Mouse (Mus musculus): ENCODE measurements around the gene Fam19a2.

The Fam19a2 gene

DNA sequence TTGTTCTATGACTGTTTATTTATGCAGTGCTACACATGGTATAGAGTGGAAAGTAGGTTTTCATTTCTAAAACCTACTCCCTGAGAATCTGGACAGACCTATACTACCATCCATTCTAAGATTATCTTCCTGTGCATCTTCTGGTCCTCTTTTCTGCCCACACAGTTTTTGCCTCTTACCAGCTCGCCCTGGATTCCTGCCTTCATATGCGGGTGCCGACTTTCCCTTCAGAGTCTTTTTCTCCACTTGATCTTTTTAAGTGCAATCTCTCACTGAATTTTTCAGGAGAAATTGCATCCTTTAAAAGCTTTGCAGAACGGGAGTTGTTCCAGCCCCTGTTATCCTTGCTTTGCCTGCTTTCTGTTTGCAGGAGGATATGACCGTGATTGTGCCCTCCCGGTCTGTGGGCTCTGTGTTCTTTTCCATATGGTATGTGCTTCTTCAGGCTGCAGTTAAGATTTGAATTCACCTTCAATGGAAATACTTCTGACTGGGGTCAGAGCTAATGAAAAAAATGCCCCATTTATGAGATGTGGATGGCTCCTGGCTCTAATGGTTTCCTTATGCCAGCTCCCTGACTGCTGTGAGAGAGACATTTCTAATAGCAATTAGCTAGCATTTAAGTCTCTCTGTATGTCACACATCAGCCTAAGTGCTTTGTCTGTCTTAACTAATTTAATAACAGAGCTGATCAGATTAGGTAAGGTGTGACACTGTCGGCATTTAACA, 308.7 kb downstream of the Fam19a2 start:
- no peak for DNase-seq

DNA sequence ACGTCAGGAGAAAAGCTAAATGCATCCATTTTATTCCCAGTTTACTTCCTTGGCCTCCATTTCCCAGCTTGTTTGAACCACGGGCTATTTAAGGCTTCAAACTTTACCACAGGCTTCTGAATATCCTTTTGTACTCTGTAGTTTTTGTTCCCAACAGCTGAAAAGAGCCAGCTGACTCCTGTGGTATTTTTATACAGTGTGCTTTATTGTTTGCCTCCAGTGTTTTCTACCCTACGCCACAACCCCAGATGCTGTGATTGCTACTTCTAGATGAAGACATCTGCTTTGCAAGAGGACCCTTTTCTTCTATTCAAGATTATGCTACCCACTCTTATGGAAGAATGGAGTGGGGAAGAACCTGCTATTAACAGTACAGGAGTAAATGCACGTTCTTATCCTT, 314.0 kb downstream of the Fam19a2 start:
- no peak for DNase-seq

DNA sequence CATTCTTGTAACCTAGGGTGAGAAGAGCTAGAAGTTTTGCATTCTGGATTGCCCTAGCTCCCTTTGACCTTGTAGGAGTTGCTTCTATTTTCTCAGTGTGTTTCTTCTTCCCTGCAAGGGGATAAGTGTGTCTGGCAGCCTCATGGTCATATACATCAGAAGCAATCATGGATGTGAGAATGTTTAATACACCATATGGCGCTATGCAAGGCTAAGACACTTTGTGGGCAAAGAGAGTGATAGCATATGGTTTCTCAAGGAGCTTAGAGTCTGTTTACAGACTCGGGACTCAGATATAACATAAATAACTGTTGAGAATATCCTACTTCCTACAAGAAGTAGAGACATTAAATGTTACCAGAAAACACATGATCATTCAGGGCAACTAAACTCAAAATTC, 315.2 kb downstream of the Fam19a2 start:
- no peak for DNase-seq

DNA sequence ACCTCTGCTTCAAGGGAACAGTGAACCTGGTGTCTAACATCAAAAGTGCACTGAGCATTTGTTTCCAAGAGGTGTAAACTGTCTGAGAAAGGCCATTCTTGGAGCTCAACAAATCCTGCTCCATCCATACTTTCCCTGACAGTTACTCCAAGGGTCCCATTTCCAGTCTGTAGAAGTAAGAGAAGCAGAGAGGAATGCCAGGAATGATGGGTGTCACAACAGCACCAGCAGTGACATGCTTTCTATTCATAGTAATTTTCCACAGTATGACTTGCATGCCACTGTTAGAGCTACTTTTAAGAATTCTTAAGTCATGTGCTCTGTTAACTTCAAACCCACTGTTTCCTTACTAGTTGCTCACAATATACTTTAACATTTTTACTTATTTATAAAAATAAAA, 331.2 kb downstream of the Fam19a2 start:
- DNase-seq, result no peak

DNA sequence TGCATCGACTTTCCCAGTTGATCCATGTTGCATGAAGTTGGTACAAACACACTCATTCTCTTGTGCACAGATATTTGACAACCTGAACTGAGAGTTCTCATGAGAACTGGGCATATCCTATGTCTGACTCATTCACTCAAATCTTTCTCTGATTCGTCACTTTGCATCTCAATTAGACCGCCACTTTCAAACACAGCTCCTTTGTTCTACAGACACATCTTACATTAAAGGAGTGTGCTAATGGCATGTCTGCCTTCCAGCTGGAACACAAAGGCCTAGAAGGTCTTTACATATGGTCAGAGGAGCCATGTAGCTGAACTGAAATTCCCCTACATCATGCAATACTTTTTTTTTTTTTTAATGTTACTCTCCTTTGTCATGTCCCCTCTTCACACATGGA, 333.3 kb downstream of the Fam19a2 start:
- DNase-seq, result no peak

DNA sequence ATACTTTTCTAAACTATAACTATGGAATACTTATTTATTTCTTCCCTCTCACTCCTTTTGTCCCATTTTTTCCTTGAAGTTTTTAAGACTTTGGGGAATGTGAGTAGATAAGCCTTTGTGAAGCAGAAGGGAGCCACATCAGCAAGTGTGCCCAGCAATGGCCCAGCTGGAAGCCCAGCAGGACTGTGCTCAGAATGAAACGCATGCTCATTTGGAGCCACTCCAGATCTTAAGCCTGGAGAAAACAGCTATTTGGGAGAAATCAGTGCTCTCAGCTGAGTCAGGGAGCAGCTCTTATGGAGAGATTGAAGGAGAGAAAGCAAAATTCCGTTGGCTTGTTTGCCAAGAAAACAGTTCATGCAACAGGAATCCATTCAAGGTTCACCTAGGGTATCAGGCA, 341.9 kb downstream of the Fam19a2 start:
- no peak for DNase-seq

DNA sequence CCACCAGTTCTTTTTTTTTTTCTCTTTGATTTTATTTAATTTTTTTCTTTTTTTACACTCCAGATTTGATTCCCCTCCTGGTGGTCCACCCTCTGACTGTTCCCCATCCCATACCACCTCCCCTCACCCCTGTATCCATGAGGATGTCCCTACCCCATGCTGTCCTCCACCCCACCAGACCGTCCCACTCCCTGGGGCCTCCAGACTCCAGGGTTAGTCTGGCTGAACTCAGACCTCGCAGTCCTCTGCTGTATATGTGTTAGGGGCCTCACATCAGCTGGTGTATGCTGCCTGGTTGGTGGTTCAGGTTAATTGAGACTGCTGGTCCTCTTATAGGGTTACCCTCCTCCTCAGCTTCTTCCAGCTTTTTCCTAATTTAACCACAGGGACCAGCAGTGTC, 362.9 kb downstream of the Fam19a2 start:
- DNase-seq, result no peak

DNA sequence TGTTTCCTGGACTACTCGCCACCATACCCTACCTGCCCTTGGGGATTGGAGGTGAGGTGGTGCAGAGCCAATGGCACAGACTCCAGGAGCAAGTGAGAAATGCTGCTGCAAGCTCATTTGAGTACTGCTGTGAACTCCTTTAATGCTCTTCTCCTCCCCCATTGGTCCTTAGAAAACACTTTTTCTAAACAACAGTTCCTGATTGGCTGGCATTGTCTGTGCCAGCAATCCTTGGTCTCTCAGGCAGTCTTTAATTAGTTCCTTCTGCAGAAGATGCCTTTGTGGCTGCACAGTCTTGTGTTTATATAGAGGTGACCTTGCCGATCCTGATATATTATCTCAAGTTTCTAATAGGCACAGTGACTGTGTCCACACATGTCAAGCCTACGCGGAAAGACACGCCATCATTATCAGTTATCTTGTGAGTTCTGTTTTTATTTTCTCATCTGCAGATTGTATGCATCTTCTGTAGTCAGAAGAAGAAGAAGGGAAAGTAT, 365.5 kb downstream of the Fam19a2 start:
- DNase-seq, result no peak

DNA sequence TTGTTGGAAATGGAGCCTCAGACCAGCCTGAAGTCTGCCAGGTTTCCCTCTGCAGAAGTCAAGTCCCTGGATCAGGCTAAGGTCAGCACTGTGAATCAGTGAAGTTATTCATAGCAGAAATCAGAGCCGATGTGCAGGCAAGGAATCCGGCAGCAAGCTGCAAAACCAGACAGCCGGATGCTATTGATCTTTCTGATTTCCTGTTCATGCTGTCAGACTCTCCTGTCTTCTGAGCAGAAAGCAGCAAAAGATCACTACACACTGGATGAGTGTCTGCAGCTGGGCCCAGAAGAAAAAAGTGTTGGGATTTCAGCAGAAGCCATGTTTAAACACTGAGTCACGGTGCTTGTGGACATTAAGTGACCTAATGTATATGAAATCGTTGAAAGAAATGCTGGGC, 368.2 kb downstream of the Fam19a2 start:
- no peak for DNase-seq

DNA sequence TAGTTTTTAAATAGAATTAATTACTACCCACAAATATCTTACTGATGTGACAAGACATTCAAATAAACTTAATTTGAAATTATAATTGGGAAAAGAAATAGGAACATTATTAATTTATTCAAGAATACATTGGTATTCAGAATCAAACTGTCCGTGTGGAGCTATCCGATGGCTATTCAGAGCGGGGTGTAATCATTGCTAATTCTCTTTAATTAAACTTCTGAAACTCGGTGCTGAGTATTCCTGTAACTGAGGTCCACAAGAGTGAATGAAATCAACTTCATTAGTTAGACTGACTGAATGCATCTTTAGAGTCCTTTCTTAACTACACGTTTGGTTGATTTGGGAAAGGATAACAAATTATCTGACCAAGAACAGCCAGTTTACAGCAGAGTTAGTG, 372.9 kb downstream of the Fam19a2 start:
- DNase-seq, result no peak

DNA sequence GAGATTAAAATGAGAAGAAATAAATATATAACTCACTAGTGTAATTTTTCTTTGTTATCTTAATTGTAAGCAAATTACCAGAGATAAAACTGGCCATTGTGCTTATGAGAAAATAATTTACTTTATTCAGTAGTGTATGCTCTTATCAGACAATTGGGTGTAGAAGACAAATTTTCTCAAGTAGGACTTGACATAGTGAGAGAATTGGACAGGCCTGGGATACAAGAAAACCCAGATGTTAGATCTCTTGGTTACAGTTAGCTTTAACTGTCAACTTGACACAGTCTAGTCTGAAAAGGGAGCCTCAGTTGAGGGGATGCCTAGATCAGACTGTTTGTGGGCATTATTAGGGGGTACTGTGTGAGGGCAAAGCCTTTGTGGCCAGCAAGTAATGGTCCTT, 373.7 kb downstream of the Fam19a2 start:
- no peak for DNase-seq

DNA sequence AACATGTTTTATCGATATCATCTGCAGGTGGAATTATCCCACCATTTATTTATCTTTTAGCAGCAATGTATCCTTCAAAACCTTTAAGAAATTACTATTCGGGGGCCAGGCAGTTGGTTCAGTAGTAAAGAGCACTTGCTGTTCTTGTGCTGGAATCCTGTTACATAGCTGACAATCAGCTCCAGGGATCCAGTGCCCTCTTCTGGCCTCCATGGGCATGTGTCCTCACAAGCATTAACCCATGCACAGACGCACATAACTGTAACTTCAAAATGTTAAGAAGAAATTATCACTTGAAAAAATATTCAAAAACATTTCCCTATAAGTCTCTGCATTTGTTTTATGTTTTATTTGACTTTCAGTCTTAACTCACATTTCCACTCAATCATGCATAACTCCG, 381.8 kb downstream of the Fam19a2 start:
- DNase-seq, result no peak

DNA sequence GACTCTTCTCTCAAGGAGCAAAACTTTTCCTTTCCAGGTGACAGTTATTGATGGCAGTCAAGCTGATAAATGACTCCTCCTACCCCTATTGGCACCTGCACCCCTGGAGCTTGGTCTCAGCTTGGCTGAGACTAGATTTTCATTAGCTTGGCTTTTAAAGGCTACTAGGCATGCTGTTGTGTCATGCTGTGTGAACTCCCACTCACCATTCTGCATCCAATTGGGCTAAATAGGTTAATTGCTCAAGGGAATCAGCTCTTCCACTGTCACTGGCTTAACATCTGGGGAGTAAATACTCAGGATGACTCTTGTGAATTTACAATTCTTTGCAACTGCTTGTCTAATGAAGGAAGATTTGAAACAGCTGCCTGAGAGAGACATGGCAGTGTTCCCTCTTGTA, 407.4 kb downstream of the Fam19a2 start:
- DNase-seq, result no peak

DNA sequence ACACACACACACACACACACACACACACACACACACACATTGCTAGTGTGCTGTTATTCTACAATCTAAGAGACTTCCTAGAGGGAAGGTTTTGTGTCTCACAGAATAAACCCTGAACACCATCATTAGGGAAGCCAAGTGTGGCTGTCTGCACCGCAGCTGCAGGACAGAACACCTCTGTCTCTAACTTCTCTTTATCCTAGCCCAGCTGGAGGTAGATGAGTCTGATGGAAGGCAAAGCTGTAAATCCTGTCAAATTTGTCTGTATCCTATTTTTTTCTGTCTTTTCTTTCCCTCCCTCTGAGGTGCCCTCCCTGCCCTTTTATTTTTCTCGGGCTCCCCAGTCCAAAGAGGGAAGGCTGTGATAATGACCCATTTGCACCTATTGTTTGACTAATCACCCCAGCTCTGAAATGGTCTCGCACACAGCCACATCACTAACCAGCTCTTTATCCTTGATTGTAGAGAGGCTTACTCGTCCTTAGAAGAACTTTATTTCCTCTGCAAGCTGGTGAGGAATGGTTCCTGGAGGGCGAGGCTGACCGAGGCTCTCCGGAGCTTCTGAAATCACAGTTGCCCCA, 414.6 kb downstream of the Fam19a2 start:
- DNase-seq, result no peak

DNA sequence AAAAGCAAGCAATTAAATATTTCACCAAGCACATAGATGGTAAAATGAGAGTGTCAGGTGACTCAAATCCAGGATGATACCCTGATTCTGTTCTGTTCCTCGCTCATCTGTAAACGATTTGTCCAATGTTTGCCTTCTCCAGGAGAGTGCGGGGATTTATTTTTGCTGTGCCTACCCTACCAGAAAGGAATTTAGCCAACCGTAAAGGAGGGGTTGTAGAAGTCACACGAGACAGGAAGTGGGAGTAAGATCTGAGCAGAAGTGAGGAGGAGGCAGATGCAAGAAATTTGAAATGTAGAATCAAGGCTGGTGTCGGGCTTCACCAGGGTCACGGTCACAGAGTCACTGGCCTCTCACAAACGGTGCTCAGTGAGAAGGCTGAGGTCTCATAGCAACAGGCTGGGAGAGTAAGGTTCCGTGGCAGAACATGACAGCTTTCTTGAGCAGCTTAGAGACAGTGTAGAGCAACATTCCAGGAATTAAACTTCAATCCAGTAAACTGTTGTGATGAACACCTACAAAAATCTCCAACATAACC, 419.0 kb downstream of the Fam19a2 start:
- no peak for DNase-seq

DNA sequence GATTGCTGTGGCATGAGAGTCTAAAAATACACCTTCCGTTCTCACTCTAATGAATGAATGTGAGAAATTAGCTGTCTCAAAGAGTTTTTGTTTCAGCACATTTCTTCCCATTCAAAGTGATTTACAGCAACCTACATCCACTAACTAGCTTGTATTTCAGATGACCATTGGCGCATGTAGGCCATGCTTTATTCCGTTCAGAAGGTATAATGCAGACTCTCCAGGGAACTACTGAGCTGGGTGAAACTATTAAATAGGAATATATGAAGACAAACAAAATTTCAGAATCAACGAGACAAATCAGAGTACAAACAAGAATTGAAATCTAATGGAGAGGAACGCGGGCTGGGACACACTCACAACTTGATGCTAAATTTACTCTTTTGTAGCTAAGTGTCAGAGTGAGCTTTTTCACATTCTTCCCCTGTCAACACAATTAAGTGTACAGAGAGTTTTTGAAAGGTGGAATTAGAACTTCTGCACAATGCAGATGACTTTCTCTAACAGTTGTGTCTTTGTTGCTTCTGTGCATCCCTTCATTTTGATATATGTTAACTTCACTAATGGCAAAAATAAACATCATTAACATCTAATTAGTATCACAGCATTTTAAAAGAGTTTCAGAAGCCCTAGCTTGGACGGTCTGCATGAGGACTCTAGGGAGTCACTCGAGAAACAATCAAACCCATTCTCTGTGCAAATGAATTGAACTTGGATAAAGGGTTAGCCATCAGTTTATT, 428.6 kb downstream of the Fam19a2 start:
- DNase-seq, result no peak

DNA sequence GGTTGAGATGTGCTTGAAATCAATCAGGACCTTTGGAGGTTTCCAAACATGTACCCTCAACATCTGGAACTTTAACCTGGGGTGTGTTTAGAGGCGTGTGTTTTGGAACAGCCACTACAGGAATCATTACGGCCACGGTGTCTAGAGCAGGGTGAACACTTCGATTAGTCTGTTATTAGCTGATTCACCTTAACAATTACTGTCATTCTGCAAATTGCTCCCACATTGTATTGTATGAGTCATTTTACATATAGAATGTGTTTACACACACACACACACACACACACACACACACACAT, 429.1 kb downstream of the Fam19a2 start:
- no peak for DNase-seq

DNA sequence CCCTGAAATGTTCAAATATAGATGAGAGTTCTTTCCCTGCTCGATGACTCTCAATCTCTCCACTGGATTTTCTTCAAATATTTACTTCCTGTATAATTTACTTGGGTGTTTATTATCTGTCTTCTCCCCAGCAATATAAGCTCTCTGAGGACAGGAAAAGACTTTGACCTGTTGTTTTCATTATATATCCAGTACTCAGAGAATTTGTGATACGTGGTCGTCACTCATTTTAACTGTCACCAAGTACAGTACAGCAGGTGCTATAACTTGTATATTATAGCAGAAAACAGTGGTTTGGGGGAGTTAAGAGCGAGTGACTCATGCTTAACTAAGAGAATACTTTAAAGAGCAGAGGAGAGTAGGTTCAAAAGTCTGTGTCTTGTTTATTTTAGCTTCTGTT, 438.8 kb downstream of the Fam19a2 start:
- DNase-seq, result no peak

DNA sequence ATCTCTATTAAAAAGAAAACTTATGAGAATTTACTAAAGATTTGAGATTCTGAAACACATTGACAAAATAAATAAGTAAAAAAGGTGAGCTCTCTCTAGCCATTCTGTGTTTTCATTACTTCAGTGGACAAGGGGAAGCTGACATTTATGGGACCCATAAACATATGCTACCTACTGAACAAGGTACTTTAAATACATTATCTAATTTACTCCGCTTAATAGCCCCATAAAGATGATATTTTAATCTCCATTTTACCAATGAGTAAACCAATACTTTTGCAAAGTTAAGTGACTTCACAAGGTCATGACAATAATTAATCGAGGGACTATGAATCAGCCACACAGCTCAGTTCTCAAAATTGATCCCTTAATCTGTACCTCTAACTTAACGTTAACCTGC, 443.2 kb downstream of the Fam19a2 start:
- DNase-seq, result no peak

DNA sequence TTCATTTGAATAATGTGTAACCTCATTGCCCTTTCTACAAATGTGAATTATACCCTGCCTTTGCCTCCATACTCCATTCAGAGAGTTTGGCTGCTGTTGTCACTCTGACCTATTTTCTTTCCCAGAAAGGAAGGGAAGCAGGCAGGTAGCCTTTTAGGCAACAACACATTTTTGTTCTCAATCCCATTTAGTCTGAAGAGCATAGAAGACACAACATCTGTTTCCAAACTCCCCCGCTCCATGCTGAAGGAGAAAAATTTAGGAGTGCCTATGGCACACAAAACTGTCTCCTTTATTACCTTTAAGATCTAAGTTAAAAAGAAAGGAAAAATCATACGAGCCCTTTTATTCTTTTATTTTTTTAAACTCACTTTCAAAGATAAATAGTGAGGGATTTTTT, 446.9 kb downstream of the Fam19a2 start:
- no peak for DNase-seq

DNA sequence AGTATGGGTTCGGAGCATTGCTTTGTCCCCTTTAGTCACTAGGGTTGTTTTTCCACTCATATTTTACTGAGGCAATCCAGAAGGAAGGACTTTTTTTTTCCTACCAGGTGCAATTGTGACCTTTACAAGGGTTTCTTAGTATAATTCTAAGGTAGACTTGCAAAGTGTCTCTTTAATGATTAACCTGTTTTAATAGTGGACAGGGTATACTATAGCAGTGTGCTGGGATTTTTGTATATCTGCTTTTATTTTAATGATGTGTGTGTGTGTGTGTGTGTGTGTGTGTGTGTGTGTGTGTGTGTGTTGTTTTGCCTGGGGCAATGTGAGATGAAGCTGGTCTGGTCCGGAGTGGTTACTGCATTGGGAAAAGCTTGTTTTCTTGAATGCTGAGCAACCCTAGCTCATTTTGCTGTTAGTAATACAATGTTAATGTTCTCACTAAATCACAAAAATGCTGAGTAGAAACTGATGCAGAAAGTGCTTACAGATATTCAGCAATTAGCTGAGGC, 458.2 kb downstream of the Fam19a2 start:
- peak; percentile 42 for DNase-seq

DNA sequence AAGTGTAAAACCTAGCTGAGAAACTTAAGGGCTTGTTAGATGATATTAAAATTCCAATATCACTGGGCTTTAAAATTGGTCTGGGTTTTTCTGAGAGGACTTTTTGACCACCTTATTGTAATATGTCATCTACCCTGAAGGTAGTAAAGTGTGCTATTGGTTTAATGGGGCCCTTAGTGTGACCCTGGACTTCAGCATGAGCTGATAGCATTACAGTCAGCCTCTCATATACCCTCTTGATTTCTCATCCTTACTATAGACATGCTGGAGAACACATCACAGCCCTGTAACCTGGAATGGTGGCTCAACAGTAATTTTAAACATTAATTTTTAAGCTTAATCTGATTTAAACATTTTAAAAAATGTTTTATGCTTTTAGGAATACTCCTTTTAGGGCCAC, 459.8 kb downstream of the Fam19a2 start:
- DNase-seq, result no peak

DNA sequence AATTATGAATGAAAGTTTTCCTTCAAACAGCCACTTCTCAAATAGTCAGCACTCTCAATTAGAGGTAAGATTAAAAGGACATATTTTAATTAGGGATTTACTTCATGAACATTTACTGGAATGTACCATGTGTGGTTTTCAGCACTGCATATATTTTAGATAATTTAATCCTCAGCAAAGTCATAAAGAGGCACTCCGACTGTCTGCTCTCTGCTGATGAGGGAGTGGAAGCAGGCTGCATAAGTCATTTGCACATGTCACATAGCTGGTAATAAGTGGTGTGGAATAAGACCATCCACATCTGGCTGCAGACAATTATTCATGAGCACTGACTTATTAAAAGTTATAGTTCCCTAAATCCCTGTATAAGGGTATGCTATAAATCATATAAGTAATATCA, 484.5 kb downstream of the Fam19a2 start:
- no peak for DNase-seq

Data from kidney, postnatal 10 days (tissue).